Mouse (Mus musculus): ENCODE measurements at regions not wholly inside any gene's neighbourhood (a gene's known extent, or its start where the extent isn't known, plus 50 kb on each side); places are given as distances from the start of the nearest gene placed in this dataset.

GRCm38 (mm10) chr13:59370141-59370816 lies 214.7 kb downstream of the Agtpbp1 start:
- no peak overlapping the region for H3K27ac ChIP-seq (replicated peaks)
- H3K4me2 ChIP-seq (replicated peaks; ENCODE audit: low read depth) = no peak overlapping the region
- TF ChIP-seq EP300 (optimal IDR thresholded peaks at IDR 0.05) (no peak), CTCF (IDR thresholded peaks at IDR 0.05; ENCODE audit: low read depth) (no peak)
- no peak overlapping the region for H3K4me3 ChIP-seq (ENCODE audit: low read depth, low read length)
- no peak for DNase-seq (ENCODE audit: low spot score)
- no peaks in the 10 kb centered on the region for H3K4me1 ChIP-seq (replicated peaks; ENCODE audit: control insufficient read depth, insufficient read depth)
- 85% methylated on average over 12 of the region's 12 CpGs for WGBS
- no peaks in the 10 kb centered on the region for H3K9me3 ChIP-seq (ENCODE audit: control insufficient read depth, low read length)
- ATAC-seq (ENCODE audit: low FRiP score, low TSS enrichment) = no peak
- no peaks in the 10 kb centered on the region for H3K27me3 ChIP-seq (ENCODE audit: control insufficient read depth, insufficient read depth, low read length)
- H3K36me3 ChIP-seq (ENCODE audit: control insufficient read depth, insufficient read depth, low read length) = no peaks in the 10 kb centered on the region
- no peak overlapping the region for H3K9ac ChIP-seq (ENCODE audit: low read length)

- Histone ChIP-seq H3K4me1 (replicated peaks; ENCODE audit: control insufficient read depth, insufficient read depth) (no peaks in the 10 kb centered on the region), H3K36me3 (ENCODE audit: control insufficient read depth, insufficient read depth, low read length) (no peaks in the 10 kb centered on the region), H3K9me3 (ENCODE audit: control insufficient read depth, low read length) (no peaks in the 10 kb centered on the region), H3K9ac (ENCODE audit: low read length) (no peak overlapping the region), H3K27me3 (ENCODE audit: control insufficient read depth, insufficient read depth, low read length) (no peaks in the 10 kb centered on the region), H3K4me3 (ENCODE audit: low read depth, low read length) (no peak overlapping the region), H3K4me2 (replicated peaks; ENCODE audit: low read depth) (no peak overlapping the region), H3K27ac (replicated peaks) (no peak overlapping the region)
- TF ChIP-seq EP300 (optimal IDR thresholded peaks at IDR 0.05) (no peak), CTCF (IDR thresholded peaks at IDR 0.05; ENCODE audit: low read depth) (no peak)
- DNase-seq (ENCODE audit: low spot score) (no peak), ATAC-seq (ENCODE audit: low FRiP score, low TSS enrichment) (no peak)
- WGBS = 70% methylated on average over 13 of the region's 13 CpGs
These were observed 216.2 kb downstream of the Agtpbp1 start for GRCm38 (mm10) chr13:59368550-59369449.

- H3K27me3 ChIP-seq (ENCODE audit: control insufficient read depth, insufficient read depth, low read length) = no peaks in the 10 kb centered on the region
- DNase-seq (ENCODE audit: low spot score) (peak; percentile 76), ATAC-seq (ENCODE audit: low FRiP score, low TSS enrichment) (no peak)
- H3K9me3 ChIP-seq (ENCODE audit: control insufficient read depth, low read length) = no peaks in the 10 kb centered on the region
- H3K4me2 ChIP-seq (replicated peaks; ENCODE audit: low read depth) = no peak overlapping the region
- H3K36me3 ChIP-seq (ENCODE audit: control insufficient read depth, insufficient read depth, low read length) = no peaks in the 10 kb centered on the region
- no peak overlapping the region for H3K27ac ChIP-seq (replicated peaks)
- H3K4me3 ChIP-seq (ENCODE audit: low read depth, low read length) = no peak overlapping the region
- TF ChIP-seq EP300 (optimal IDR thresholded peaks at IDR 0.05) (no peak), CTCF (IDR thresholded peaks at IDR 0.05; ENCODE audit: low read depth) (peak; percentile 84)
- no peak overlapping the region for H3K9ac ChIP-seq (ENCODE audit: low read length)
- 34% methylated on average over 5 of the region's 5 CpGs for WGBS
- H3K4me1 ChIP-seq (replicated peaks; ENCODE audit: control insufficient read depth, insufficient read depth) = no peaks in the 10 kb centered on the region
These were observed 219.6 kb downstream of the Agtpbp1 start for GRCm38 (mm10) chr13:59365460-59365859.

GRCm38 (mm10) chr13:59363428-59363827 lies 221.6 kb downstream of the Agtpbp1 start:
- no peaks in the 10 kb centered on the region for H3K27me3 ChIP-seq (ENCODE audit: control insufficient read depth, insufficient read depth, low read length)
- no peak overlapping the region for H3K4me3 ChIP-seq (ENCODE audit: low read depth, low read length)
- no peak overlapping the region for H3K27ac ChIP-seq (replicated peaks)
- H3K9me3 ChIP-seq (ENCODE audit: control insufficient read depth, low read length) = no peaks in the 10 kb centered on the region
- DNase-seq (ENCODE audit: low spot score) (no peak), ATAC-seq (ENCODE audit: low FRiP score, low TSS enrichment) (no peak)
- WGBS = 74% methylated on average over 10 of the region's 10 CpGs
- no peak overlapping the region for H3K9ac ChIP-seq (ENCODE audit: low read length)
- no peaks in the 10 kb centered on the region for H3K36me3 ChIP-seq (ENCODE audit: control insufficient read depth, insufficient read depth, low read length)
- no peaks in the 10 kb centered on the region for H3K4me1 ChIP-seq (replicated peaks; ENCODE audit: control insufficient read depth, insufficient read depth)
- TF ChIP-seq CTCF (IDR thresholded peaks at IDR 0.05; ENCODE audit: low read depth) = no peak
- no peak for TF ChIP-seq EP300 (optimal IDR thresholded peaks at IDR 0.05)
- H3K4me2 ChIP-seq (replicated peaks; ENCODE audit: low read depth) = no peak overlapping the region

GRCm38 (mm10) chr13:59361323-59361722 lies 223.7 kb downstream of the Agtpbp1 start:
- Histone ChIP-seq H3K27me3 (ENCODE audit: control insufficient read depth, insufficient read depth, low read length) (no peaks in the 10 kb centered on the region), H3K4me3 (ENCODE audit: low read depth, low read length) (no peak overlapping the region), H3K27ac (replicated peaks) (no peak overlapping the region), H3K9me3 (ENCODE audit: control insufficient read depth, low read length) (no peaks in the 10 kb centered on the region), H3K4me2 (replicated peaks; ENCODE audit: low read depth) (no peak overlapping the region), H3K4me1 (replicated peaks; ENCODE audit: control insufficient read depth, insufficient read depth) (no peaks in the 10 kb centered on the region), H3K9ac (ENCODE audit: low read length) (no peak overlapping the region), H3K36me3 (ENCODE audit: control insufficient read depth, insufficient read depth, low read length) (no peaks in the 10 kb centered on the region)
- WGBS = 84% methylated on average over 7 of the region's 7 CpGs
- ATAC-seq (ENCODE audit: low FRiP score, low TSS enrichment) (no peak), DNase-seq (ENCODE audit: low spot score) (no peak)
- TF ChIP-seq CTCF (IDR thresholded peaks at IDR 0.05; ENCODE audit: low read depth) (no peak), EP300 (optimal IDR thresholded peaks at IDR 0.05) (no peak)

- ATAC-seq (ENCODE audit: low FRiP score, low TSS enrichment) = no peak
- TF ChIP-seq EP300 (optimal IDR thresholded peaks at IDR 0.05) = no peak
- no peak for TF ChIP-seq CTCF (IDR thresholded peaks at IDR 0.05; ENCODE audit: low read depth)
- no peak for DNase-seq (ENCODE audit: low spot score)
- no peaks in the 10 kb centered on the region for H3K27me3 ChIP-seq (ENCODE audit: control insufficient read depth, insufficient read depth, low read length)
- H3K4me3 ChIP-seq (ENCODE audit: low read depth, low read length) = no peak overlapping the region
- no peak overlapping the region for H3K9ac ChIP-seq (ENCODE audit: low read length)
- 74% methylated on average over 3 of the region's 3 CpGs for WGBS
- H3K4me2 ChIP-seq (replicated peaks; ENCODE audit: low read depth) = no peak overlapping the region
- no peaks in the 10 kb centered on the region for H3K9me3 ChIP-seq (ENCODE audit: control insufficient read depth, low read length)
- H3K27ac ChIP-seq (replicated peaks) = no peak overlapping the region
- no peaks in the 10 kb centered on the region for H3K36me3 ChIP-seq (ENCODE audit: control insufficient read depth, insufficient read depth, low read length)
- no peaks in the 10 kb centered on the region for H3K4me1 ChIP-seq (replicated peaks; ENCODE audit: control insufficient read depth, insufficient read depth)
These were observed 225.0 kb downstream of the Agtpbp1 start for GRCm38 (mm10) chr13:59360026-59360425.

Measured in stomach, postnatal 0 days (tissue).